Mouse (Mus musculus) embryonic fibroblast, embryonic 13.5 days (primary cell): ENCODE measurements around the gene Gpank1.

Experiments
- CTCF ChIP-seq: IDR thresholded peaks from 2 replicates; pipeline ENCODE4 v1.5.1; 2011; ENCODE audit warnings: mild to moderate bottlenecking, control low read depth, low read length, moderate library complexity, borderline replicate concordance; ENCODE audit not compliant: insufficient read depth
- POLR2A ChIP-seq: IDR thresholded peaks from 2 replicates; pipeline ENCODE4 v1.6.1; 2011; ENCODE audit warnings: low read depth, mild to moderate bottlenecking, control low read depth, low read length, moderate library complexity

- no peak for TF ChIP-seq CTCF
- TF ChIP-seq POLR2A = no peak
Measured at GRCm38 (mm10) chr17:35096597-35096996, 24.7 kb upstream of the Gpank1 start.
